Mouse (Mus musculus) lung, postnatal 10 days (tissue): ENCODE data around the gene Astn1.

Source experiments
- DNase-seq: peaks from one replicate; pipeline ENCODE4 v3.0.0; 2021

Astn1 gene

DNA sequence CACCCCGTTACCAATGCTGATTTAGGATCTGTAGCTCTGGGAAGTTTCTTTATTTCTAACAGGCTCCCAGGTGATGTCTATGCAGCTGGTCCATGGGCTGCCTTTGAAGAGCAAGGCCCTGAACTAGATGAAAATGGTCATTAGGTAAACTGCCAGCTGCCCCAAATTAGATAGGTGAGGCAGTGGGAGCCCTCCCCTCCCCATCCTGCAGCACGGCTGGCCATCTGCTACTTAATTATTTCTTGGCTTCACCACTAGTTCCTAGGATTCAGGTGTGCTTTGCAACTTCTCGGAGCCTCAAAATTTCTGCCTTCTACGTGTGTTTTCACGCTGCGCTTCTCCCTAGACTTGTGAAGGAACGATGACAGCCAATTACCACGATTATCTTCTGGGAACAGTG is 59.4 kb downstream of the Astn1 start:
- DNase-seq = no peak

GRCm38 (mm10) chr1:158422739-158423138 is 60.7 kb downstream of the Astn1 start:
- no peak for DNase-seq

DNA sequence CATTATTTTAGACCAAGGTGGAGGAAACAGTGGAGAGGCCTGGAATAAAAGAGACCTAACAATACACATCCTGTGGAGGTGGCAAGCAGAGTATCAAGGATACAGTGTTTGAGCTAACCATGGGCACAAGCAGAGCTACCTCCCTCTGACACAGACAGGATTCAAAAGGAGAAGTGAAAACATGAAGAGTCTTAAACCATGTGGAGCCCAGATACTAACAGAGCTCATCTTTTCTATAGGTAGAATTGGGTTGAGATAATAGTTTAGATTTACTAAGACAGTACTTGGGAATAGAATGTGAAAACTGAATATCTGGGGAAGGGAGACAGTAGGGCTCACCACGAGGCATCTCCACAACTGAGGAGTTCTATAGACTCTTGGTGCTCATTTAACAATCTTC is 84.0 kb downstream of the Astn1 start:
- no peak for DNase-seq

GRCm38 (mm10) chr1:158447956-158448355 is 85.9 kb downstream of the Astn1 start:
- DNase-seq = no peak

- DNase-seq = no peak
Observed at GRCm38 (mm10) chr1:158452675-158453074, 90.6 kb downstream of the Astn1 start.

- no peak for DNase-seq
Observed at GRCm38 (mm10) chr1:158453587-158453986, 91.5 kb downstream of the Astn1 start.

- no peak for DNase-seq
Observed at GRCm38 (mm10) chr1:158463975-158464374, 101.9 kb downstream of the Astn1 start.

- no peak for DNase-seq
Observed at GRCm38 (mm10) chr1:158465286-158465685, 103.2 kb downstream of the Astn1 start.

DNA sequence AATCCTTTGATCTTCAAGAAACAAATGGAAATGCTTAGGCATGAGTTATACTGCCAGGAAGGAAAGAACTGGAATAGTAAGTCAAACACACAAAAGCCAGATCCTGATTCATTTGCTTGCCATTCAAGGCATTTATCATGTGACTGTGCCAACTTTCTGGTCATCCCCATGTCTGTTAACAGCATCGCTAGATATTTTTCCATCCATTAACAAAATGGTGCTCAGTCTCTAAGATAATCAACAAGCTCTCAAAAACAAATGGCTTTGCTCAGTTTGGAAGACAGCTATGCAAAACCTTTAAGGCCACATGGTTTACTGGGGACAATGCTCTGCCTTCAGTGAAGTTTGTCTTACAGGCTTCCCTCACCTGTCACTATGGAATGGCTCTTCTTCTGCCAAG is 115.8 kb downstream of the Astn1 start:
- no peak for DNase-seq

GRCm38 (mm10) chr1:158480285-158480684 is 118.2 kb downstream of the Astn1 start:
- no peak for DNase-seq

- no peak for DNase-seq
Observed at GRCm38 (mm10) chr1:158483733-158484132, 121.7 kb downstream of the Astn1 start.

DNA sequence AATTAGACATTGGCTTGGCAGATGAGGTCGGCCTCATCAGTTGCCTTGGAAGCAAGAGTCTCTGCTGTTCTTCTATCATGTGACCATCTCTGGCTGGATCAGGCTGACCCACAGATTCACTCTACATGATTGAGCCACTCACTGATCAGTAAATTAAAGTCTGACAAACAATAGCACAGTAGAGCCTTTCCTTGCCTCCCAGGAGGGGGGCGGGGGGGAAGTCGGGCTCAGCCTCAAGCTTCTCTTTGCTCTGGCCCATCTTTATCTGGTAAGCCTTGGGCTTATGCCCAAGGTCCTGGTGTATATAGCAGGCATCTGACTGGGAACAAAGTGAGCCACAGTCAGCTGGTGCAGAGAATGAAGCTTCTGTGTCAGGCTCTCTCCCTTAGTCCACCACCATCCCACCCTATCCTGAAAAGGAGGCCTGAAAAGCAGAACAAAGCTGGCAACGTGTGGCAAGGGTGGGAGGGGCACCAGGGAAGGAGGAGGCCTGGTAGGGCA is 127.5 kb downstream of the Astn1 start:
- no peak for DNase-seq

GRCm38 (mm10) chr1:158490175-158490574 is 128.1 kb downstream of the Astn1 start:
- DNase-seq = no peak

DNA sequence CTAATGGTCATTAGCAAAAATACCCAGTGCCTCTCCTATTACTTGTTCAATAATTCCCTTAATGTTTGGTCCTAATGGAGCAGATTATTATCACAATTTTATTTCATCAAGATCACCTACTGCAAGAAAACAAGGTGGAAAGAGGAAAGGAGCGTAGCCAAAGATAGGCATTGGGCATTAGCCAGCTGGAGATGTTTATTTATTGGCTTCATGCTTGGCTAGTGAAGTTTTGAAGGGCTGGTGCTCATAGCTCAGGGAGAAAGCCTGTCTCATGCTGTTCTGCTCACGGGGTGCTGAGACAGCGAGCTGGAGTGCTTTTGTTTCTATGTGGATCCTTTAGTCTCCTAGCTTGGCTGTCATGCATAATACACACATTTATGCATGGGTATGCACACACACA is 131.2 kb downstream of the Astn1 start:
- DNase-seq = no peak

- DNase-seq = no peak
Observed at GRCm38 (mm10) chr1:158500140-158500539, 138.1 kb downstream of the Astn1 start.

DNA sequence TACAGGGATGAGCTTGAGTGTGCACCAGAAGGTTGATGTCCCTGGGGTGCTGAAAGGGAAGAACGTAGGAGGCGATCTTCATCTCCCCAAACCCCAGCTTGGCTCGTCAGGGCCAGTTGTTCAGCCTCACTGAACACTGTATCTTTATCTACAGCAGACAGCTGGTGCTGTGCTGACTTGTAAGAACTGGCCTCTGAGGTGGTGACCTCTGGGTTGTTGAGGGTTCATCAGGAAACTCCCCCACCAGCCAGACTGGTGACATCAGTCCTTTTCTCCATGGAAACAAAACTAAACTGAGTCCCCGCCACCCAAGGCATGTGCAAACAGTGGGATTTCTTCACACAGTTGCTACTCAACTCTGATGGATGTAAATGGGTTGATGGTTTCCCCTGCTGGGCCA is 138.9 kb downstream of the Astn1 start:
- peak; percentile 46 for DNase-seq

GRCm38 (mm10) chr1:158507610-158508009 is 145.5 kb downstream of the Astn1 start:
- no peak for DNase-seq

DNA sequence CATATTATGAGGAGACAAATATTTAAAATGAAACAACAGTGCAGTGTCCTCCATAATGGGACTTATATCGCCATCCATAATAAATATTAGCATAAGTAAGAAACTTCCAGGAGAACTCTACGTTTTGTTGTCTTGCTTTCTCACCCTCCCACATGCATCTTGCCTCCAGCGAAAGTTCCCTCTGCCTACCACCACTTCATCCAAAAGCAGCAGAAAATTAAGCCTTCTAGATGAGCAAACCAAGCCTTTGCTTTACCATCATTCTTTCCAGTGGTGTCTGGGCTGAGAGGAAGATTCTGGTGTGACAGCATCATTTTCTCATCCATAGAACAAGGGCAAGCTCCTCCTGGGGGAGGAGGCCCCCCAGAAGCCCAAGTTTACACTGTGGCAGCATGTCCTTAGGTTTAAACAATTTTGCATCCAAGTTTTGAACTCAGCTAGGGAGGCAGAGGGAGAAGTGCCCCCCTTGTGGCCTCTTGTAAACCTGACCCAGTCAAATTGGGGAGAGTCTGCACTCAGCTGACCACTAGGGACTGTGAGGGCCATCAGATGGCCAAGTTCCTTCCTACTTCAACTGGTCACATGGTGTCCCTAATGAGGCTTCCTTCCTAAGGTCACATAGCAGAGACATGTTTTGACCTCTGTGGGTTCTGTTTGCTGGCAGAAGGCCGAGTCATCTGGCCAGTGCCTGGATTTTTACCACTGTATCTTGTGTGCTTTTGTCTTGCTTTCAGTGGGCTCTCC is 147.2 kb downstream of the Astn1 start:
- peak; percentile 31 for DNase-seq

GRCm38 (mm10) chr1:158510478-158511207 is 148.6 kb downstream of the Astn1 start:
- DNase-seq = no peak

- DNase-seq = no peak
Observed at GRCm38 (mm10) chr1:158512089-158512488, 150.0 kb downstream of the Astn1 start.

- DNase-seq = no peak
Observed at GRCm38 (mm10) chr1:158512636-158513035, 150.6 kb downstream of the Astn1 start.

DNA sequence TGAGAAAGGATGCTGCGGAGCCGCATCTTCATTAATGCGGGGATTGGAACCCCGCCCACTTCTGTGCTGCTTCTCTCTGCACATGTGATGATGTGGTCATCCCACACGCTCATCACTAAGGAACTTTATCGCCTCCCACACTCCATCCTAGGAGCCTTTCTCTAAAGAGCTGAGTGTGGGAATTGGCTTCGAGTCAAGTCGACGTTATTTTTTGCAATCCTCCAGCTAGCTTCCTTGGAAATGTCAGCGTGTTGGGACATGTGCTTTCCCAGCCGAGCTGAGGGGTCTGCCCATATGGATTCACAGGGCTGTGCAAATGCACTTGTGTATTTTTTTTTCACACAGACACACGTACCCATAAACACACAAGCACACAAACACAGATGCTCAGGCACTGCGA is 151.5 kb downstream of the Astn1 start:
- peak; percentile 37 for DNase-seq

- DNase-seq = no peak
Observed at GRCm38 (mm10) chr1:158516558-158516957, 154.5 kb downstream of the Astn1 start.

- DNase-seq = no peak
Observed at GRCm38 (mm10) chr1:158536195-158536594, 174.1 kb downstream of the Astn1 start.
